Mouse (Mus musculus) T-helper 1 cell (primary cell): ENCODE data around the gene Usp22.

Experiments
- in situ Hi-C: fragments of 300-600 bp; cut with MboI, MseI; formaldehyde crosslinking; loops from one replicate; pipeline ENCODE4 v1.15.1; 2025; ENCODE audit warnings: high pct_unique_total_duplicates

Gene Usp22

GRCm38 (mm10) chr11:61108911-61109361 is 65.9 kb downstream of the Usp22 start:
- in situ Hi-C loops, result loop anchor here (5.0 kb wide), 1 partner anchor 43 kb away; no protein-coding TSS in a partner anchor

- in situ Hi-C loops, result no loop called here
These were observed 70.5 kb downstream of the Usp22 start for GRCm38 (mm10) chr11:61104241-61104901.

- in situ Hi-C loops, result no loop called here
These were observed 72.2 kb downstream of the Usp22 start for GRCm38 (mm10) chr11:61102397-61103339.
